Mouse (Mus musculus): Measurements from ENCODE around the gene Epsti1.
"Not testable (repeated sequence)": the region's sequence is repeated elsewhere in the genome, so short reads cannot be mapped to it uniquely, and the experiment has no call there.

Gene Epsti1

GRCm38 (mm10) chr14:77904171-77904762 is at the start of gene Epsti1:
Gene Epsti1 (plus strand): TSS chr14:77904239.
- DNase-seq (ENCODE audit: low read depth) = no peak

GRCm38 (mm10) chr14:77859894-77860293 is 44.1 kb upstream of the Epsti1 start:
- DNase-seq (ENCODE audit: low read depth) = no peak

GRCm38 (mm10) chr14:77860841-77861560 is 43.0 kb upstream of the Epsti1 start:
- no peak for DNase-seq (ENCODE audit: low read depth)

- peak; percentile 15 for DNase-seq (ENCODE audit: low read depth)
These were observed 40.0 kb upstream of the Epsti1 start for GRCm38 (mm10) chr14:77864051-77864450.

GRCm38 (mm10) chr14:77864510-77864909 is 39.5 kb upstream of the Epsti1 start:
- no peak for DNase-seq (ENCODE audit: low read depth)

- no peak for DNase-seq (ENCODE audit: low read depth)
These were observed 36.4 kb upstream of the Epsti1 start for GRCm38 (mm10) chr14:77867601-77868000.

GRCm38 (mm10) chr14:77870926-77871325 is 33.1 kb upstream of the Epsti1 start:
- DNase-seq (ENCODE audit: low read depth) = no peak

GRCm38 (mm10) chr14:77871380-77871975 is 32.6 kb upstream of the Epsti1 start:
- DNase-seq (ENCODE audit: low read depth) = no peak

GRCm38 (mm10) chr14:77874304-77875241 is 29.5 kb upstream of the Epsti1 start, which contains the start of gene Dnajc15:
Gene Dnajc15 (minus strand): TSS chr14:77875125.
- peak; percentile 88 for DNase-seq (ENCODE audit: low read depth)

GRCm38 (mm10) chr14:77876199-77876598 is 27.8 kb upstream of the Epsti1 start:
- DNase-seq (ENCODE audit: low read depth) = no peak

GRCm38 (mm10) chr14:77877876-77878275 is 26.2 kb upstream of the Epsti1 start:
- DNase-seq (ENCODE audit: low read depth) = not testable (repeated sequence)

GRCm38 (mm10) chr14:77881998-77882397 is 22.0 kb upstream of the Epsti1 start:
- peak; percentile 11 for DNase-seq (ENCODE audit: low read depth)

- DNase-seq (ENCODE audit: low read depth) = no peak
These were observed 21.4 kb upstream of the Epsti1 start for GRCm38 (mm10) chr14:77882669-77883068.

GRCm38 (mm10) chr14:77886376-77886775 is 17.7 kb upstream of the Epsti1 start:
- peak; percentile 8 for DNase-seq (ENCODE audit: low read depth)

GRCm38 (mm10) chr14:77886941-77887340 is 17.1 kb upstream of the Epsti1 start:
- no peak for DNase-seq (ENCODE audit: low read depth)

GRCm38 (mm10) chr14:77889911-77890310 is 14.1 kb upstream of the Epsti1 start:
- peak; percentile 11 for DNase-seq (ENCODE audit: low read depth)

GRCm38 (mm10) chr14:77895951-77896350 is 8.1 kb upstream of the Epsti1 start:
- DNase-seq (ENCODE audit: low read depth) = no peak

- no peak for DNase-seq (ENCODE audit: low read depth)
These were observed 1.5 kb upstream of the Epsti1 start for GRCm38 (mm10) chr14:77902541-77902940.

GRCm38 (mm10) chr14:77905466-77905865 is 1.4 kb downstream of the Epsti1 start:
- no peak for DNase-seq (ENCODE audit: low read depth)

- DNase-seq (ENCODE audit: low read depth) = no peak
These were observed 2.5 kb downstream of the Epsti1 start for GRCm38 (mm10) chr14:77906586-77906985.

- no peak for DNase-seq (ENCODE audit: low read depth)
These were observed 11.7 kb downstream of the Epsti1 start for GRCm38 (mm10) chr14:77915776-77916175.

GRCm38 (mm10) chr14:77921641-77922040 is 17.6 kb downstream of the Epsti1 start:
- DNase-seq (ENCODE audit: low read depth) = no peak
